Mouse (Mus musculus) left cerebral cortex, postnatal 10 days (tissue): Measurements from ENCODE around the gene Ormdl2. TPM values are rescaled to one million over a fixed set of nuclear protein-coding genes. Genes with fewer than 3 reads are reported as not detected.
"Not testable (repeated sequence)": the region's sequence is repeated elsewhere in the genome, so short reads cannot be mapped to it uniquely, and the experiment has no call there.

Experiments used
- DNase-seq, 2 experiments: peaks; one replicate each; pipeline ENCODE4 v3.0.0; 2021 to 2022; ENCODE audit warnings: low spot score in 2 of 2, mixed read lengths in 1 of 2; ENCODE audit errors: extremely low spot score in 1 of 2
- intact Hi-C: fragments of 180-260 bp; cut with DNase I; formaldehyde crosslinking; loops from one replicate; pipeline ENCODE4 v1.15.1; 2025
- total RNA-seq, 2 experiments: library from RNA; stranded (reverse); gene quantifications; 2 replicates each; pipeline ENCODE4 v1.2.3; 2021

The Ormdl2 gene
- 1 to 10 TPM; 4.4 to 6.7 TPM for total RNA-seq

DNA sequence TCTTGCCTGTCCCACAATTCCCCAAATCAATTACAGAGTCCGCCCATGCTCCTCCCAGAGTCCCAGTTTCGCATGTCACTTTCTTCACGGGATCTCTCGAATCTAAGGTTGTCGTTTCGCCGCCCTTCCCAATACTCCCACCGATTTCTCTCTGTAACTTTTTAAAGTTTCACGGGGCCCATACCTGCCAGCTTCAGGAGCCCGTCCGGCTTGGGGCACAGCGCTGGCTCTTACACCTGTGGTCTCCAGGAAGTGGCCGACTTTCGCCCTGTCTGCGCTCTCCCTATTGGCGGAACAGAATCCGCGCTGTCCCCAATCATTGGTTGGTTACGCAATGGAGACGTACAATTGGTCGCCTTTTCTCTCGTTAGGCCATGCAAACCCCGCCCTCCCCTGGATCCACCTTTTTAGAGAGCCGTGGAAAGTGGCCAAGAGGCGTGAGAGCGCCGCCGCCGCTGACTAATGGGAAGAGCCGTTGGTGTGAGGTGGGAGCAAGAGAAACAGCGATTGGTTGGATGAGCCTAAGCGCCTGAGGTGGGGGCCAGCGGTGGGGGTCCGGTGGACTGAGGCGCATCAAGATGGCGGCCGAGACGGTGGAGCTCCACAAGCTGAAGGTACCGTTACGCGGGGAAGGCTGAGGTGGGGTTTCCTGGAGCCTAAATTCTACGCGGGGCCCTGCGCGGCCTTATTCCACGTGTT is at the start of gene Ormdl2:
TSS of gene Ormdl2 (minus strand) at position 288 of the 699 bp plus-strand sequence.
- peak; percentile 98 to 99 for DNase-seq
- intact Hi-C loops: no loop called here

DNA sequence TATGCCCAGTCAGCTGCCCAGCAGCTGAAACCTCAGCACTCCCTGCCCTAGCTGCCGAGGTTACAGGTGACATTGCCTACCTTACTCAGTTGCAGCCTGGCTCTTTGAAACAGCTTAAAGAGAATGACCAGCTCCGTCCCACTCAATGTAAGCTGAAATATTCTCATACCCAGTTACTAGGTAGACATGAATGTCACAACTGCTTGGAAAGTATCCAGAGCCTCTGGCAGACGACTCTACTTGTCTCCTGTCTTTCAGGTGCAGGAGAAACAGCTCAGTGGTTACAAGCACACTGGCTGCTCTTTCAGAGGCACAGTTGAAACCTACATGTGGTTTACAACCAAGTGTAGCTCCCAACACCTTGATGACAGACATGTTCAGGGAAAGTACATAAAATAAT is 48.9 kb upstream of the Ormdl2 start:
- intact Hi-C loops: no loop called here
- DNase-seq: no peak

DNA sequence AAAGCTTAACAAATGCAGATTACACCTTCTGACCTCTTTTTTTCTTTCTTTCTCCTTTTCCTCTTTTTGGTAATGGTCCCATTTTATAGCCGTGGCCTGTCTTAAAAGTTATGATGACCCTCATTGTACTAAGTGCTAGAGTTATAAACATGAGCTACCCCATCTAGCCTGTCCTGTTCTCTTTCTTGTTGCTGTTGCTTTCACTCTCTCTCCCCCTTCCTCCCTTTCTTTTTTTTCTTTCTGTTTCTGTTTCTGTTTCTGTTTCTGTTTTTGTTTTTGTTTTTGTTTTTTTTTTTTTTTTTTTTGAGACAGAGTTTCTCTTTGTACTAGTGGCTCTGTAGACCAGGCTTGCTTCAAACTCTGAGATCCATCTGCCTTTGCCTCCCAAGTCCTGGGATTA is 45.1 kb upstream of the Ormdl2 start:
- DNase-seq: no peak
- intact Hi-C loops: no loop called here

DNA sequence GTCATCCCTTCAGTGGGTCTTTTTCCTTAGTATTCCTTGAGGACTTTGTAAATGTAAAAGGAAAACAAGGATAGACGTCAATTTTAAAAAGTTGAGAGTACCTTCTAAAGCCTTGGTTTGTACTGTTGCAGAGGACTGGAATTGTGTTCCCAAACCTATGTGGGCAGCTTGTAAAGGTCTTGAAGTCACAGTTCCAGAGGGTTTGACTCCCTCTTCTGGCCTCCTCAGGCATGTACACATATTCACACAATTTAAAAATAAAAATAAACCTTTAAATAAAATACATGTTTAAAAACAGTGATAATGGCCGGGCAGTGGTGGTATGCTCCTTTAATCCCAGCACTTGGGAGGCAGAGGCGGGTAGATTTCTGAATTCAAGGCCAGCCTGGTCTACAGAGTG is 44.6 kb upstream of the Ormdl2 start:
- intact Hi-C loops: no loop called here

DNA sequence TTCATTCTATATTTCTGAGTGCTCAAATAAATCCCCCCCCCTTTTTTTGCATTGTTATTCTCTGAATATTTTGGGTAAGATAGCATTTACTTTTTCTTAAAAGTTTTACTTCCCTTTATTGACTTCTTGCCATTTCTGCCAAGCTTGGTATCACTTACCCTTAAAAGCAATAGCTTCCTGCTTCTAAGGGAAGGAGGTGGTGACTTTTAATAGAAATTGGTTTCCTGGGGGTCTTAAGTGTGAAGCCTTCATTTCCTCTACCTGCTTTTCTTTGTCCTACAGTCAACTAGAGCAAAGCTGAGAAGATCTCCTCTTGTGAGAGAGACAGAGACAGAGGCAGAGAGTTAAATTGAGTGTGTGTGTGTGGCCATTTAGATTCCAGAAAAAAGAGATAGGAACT is 39.7 kb upstream of the Ormdl2 start:
- intact Hi-C loops: no loop called here
- DNase-seq: no peak

More for the DNA sequence above, 44.6 kb upstream of the Ormdl2 start:
- no peak for DNase-seq

DNA sequence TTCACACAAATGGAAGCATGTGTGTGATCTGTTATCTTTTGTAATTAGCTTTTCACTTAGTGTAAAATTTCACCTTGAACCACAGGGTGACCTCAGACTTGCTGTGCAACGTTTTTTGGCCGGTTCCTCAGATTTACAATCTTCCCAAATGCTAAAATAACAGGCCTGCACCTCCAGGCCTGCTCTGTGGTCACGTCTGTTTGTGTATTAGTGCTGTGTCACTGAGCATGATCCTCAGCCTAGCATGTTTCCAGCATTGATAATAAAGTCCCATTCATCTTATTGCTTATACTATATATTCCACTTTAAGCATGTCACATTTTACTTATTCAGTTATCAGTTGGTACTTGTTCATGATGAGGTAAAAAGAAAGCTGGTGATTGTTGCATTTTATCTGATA is 28.9 kb upstream of the Ormdl2 start:
- no peak for DNase-seq
- intact Hi-C loops: no loop called here

DNA sequence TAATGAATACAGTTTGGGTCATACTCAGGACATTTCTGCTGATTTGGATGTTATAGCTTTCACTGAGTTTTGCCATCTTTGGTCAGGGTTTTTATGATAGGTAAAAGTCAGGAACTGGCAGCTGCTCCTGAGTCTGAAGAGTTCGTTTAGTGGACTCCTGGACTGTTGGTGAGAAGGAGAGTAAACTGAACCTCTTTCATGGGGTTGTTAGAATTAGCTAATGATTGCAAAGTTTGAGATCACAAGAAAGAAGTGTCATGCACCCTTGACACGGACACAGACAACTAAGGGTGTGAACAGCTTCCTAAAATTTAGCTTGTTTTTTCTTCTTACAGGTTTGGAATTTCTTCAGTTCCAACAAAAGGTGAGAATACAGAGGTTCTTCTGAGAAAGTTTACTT is 27.0 kb upstream of the Ormdl2 start:
- no peak for DNase-seq
- intact Hi-C loops: loop anchor here (5.0 kb wide), 2 partner anchors 44 to 124 kb away; partner anchors contain the start of gene Gdf11

DNA sequence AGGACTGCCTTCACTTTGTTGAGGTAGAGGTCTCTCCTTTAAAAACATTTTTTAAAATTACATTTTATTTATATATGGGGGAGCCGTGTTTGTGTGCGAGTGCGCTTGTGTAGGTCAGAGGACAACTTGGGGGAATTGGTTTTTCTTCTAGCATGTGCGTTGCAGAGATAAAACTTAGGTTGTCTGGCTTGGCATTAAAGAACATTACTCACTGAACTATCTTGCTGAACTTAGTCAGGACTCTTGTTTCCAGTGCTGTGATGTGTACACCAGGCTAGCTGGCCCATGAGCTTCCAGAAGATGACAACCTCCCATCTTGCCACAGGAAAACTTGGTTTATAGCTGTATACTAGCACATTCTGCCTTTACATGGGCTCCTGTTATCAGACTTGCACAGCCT is 25.2 kb upstream of the Ormdl2 start:
- intact Hi-C loops: loop anchor here (5.0 kb wide), 2 partner anchors 46 to 126 kb away; partner anchors contain the start of gene Gdf11
- DNase-seq: no peak

DNA sequence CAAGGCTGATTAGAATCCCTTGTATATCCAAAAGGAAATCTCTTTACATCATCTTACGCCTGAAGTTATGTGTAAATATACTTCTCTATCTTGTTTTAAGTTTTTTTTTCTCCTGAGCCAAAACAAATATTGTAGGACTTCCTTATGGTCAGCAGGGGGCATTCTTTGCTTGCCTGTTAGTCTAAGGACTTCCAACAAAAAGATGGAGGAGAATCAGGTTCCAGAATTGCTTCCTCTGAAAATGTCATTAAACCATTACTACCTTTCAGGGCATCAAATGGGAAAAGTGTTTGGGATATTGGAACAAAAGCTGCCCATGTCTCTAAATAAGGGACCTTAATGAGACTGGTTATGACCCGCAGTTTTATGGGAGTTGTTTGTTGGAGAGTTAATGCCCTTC is 24.1 kb upstream of the Ormdl2 start:
- no peak for DNase-seq
- intact Hi-C loops: loop anchor here (5.0 kb wide), 2 partner anchors 47 to 127 kb away; partner anchors contain the start of gene Gdf11

DNA sequence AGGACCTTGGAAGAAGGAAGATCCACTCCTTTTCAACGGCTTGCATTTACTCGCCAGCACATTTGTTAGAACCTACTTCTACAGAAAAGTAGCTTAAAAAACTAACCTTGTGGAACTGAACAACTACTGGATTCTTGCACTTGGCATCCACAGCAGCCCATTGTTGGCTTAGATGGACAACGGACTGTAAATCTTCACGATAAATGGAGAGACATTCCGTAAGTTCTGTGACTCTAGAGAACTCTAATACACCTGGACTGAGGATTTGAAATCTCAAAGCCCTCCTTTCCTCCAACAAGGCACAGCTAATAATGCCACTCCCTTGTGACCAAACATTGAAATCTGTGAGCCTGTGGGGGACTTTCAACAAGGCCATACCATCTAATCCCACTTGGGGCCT is 21.8 kb upstream of the Ormdl2 start:
- intact Hi-C loops: no loop called here
- DNase-seq: no peak

DNA sequence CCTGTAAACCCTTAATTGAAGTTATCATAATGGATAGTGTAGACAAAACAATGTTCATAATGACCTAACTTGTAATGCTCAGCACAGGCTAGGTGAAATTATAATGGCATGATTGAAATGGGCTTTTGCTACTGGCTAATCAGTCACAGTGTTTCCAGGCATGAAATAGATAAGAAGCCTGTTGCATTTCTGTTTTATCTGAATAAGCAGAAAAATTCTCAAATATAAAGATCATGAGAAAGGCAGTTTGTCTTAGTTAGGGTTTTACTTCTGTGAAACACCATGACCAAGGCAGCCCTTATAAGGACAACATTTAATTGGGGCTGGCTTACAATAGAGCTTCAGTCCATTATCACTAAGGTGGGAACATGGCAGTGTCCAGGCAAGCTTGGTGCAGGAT is 19.2 kb upstream of the Ormdl2 start:
- no peak for DNase-seq
- intact Hi-C loops: no loop called here

DNA sequence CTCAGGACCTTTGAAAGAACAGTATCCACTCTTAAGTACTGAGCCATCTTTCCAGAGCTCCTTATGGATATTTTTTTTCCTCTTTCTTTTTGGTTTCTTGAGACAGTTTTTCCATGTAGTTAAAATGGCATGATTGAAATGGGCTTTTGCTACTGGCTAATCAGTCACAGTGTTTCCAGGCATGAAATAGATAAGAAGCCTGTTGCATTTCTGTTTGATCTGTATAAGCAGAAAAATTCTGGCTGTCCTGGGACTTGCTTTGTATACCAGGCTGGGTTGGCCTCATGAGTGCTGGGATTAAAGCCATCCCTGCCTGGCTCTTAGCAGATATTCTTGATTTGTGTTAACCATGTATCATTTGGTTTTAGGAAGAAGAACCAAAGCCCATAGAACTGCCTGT is 18.0 kb upstream of the Ormdl2 start:
- DNase-seq: no peak
- intact Hi-C loops: no loop called here

DNA sequence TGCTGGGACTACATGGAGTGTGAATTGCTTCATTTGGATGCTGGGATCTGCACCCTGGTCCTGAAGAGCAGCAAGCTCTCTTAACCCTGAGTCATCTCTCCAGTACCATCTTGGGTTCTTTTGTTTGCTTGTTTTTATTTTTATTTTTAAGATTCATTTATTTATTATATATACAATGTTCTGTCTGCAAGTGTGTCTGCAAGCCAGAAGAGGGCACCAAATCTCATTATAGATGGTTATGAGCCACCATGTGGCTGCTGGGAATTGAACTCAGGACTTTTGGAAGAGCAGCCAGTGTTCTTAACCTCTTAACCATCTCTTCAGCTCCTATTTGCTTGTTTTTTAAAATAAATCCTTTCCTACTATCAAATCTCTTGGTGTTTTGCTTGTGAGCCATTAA is 16.0 kb upstream of the Ormdl2 start:
- intact Hi-C loops: no loop called here
- no peak for DNase-seq

DNA sequence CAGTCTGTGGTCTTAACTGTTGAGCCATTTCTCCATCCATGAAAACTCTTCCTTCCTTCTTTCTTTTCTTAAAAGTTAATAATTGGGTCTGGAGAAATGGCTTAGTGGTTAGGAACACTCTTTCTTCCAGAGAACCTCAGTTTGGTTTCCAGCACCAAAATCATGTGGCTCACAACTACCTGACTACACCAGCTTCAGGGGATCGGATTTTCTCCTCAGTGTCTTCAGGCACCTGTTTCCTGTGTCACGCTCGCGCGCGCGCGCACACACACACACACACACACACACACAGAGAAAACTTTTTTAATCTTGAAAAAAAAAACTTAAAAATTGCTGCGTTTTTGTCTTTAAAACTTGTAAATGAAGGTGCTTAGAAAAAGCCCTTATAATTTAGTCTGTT is 2.4 kb upstream of the Ormdl2 start:
- DNase-seq: no peak
- intact Hi-C loops: no loop called here

DNA sequence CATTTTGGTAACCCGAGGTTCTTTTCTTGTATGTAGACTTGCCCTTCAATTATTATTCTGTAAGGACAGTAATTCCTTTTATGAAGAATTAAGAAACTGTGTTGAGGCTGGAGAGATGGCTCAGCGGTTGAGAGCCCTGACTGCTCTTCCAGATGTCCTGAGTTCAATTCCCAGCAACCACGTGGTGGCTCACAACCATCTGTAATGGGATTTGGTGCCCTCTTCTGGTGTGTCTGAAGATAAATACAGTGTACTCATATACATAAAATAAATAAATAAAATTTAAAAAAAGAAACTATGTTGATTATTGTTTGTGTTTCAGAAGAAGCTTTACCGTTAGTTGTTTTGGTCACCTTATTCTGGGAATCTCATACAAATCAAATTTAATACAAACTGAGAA is 1.6 kb upstream of the Ormdl2 start:
- intact Hi-C loops, DNase-seq: not testable (repeated sequence)

DNA sequence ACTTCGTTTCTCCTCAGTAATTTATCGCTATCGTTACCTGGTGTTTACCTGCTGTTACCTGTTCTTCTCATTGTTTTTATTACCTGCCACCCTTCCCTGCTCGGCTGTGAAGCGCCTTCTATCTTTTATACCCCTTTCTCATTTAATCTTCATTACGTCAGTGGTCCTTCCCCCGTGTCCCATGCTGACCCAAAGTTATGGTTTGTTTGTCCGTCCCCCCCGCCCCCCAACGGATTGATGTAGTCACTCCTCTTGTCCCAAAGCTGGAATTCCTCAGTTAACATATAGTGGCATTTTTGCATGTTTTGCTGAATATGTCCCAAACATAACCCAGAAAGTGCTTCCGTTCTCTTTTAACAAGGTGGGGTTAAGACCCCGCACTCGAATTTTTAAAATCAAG is 690 bp upstream of the Ormdl2 start:
- DNase-seq: no peak
- intact Hi-C loops: no loop called here

DNA sequence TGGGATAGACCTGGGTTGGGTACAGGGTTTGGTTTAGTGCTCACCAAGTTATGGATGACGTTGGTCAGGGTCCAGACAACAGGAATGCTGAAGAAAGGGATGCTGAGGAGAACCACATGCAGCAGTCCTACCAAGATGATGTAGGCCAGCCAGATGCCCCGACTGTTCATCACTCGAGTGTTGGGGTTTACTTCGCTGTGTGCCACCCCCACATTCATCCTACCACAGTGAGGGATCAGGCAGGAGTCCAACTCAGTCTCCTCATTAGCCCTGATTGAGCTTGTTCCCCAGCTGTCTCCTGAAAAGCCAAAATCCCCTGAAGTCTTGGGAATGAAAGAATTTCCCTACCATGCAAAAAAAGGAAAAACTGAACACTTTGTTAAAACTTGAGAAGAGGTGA is 1.2 kb downstream of the Ormdl2 start:
- intact Hi-C loops: no loop called here
- DNase-seq: no peak

DNA sequence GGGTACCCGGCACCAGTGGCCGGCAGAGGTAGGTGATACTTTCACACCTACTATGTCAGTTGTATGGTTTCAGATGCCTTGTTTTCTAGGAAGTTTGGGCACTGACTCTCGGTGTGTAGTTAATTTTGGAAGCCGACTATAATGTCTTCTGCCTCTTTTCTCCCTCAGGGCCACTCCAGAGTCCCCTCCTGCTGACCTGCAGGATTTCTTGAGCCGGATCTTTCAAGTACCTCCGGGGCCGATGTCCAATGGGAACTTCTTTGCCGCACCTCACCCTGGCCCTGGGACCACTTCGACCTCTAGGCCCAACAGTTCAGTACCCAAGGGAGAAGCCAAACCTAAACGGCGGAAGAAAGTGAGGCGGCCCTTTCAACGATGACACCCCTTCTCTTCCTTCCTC is 4.4 kb downstream of the Ormdl2 start, which contains the start of gene Sarnp:
TSS of gene Sarnp (plus strand) at position 301 of the 400 bp plus-strand sequence.
- intact Hi-C loops: no loop called here
- no peak for DNase-seq

DNA sequence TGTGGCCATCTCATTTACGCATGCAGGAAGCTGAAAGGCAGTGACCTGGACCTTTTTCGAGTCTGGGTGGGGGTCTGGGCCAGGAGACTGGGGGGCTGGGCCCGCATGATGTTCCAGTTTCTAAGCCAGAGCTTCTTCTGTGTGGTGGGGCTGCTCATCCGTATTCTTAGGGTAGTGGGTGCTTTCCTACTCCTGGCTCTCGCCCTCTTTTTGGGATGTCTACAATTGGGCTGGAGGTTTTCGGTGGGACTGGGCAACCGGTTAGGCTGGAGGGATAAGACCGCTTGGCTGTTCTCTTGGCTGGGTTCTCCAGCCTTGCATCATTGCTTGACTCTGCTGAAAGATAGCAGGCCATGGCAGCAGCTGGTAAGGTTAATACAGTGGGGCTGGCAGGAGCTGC is 14.4 kb downstream of the Ormdl2 start:
- no peak for DNase-seq
- intact Hi-C loops: no loop called here

DNA sequence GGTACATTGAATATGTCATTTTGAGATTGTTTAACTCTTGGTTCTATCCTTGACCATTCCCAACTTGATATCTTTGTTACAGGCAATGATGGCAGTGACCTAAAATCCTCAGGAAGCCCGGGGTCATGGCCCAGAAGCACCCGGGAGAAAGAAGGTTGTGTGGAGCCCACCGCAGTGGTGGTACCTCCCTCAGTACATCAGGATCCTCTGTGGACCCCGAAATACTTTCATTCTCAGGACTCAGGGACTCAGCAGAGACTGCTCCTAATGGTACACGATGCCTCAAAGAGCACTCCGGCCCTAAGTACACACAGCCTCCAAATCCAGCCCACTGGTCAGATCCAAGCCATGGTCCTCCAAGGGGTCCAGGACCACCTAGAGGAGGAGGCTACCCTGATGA is 15.4 kb downstream of the Ormdl2 start:
- peak in 1 of 2 experiments; percentile 20 for DNase-seq
- intact Hi-C loops: no loop called here
